Mouse (Mus musculus) liver, embryonic 14.5 days (tissue): ENCODE data around the gene Sdsl. TPM values are rescaled to one million over a fixed set of nuclear protein-coding genes. Genes with fewer than 3 reads are reported as not detected.

Experiments
- ATAC-seq: fragments of 200-750 bp; cut with Nextera tagmentation; 2 replicates; pipeline ENCODE4 v1.8.0; 2017; ENCODE audit warnings: moderate number of reproducible peaks, mild to moderate bottlenecking, moderate library complexity; ENCODE audit not compliant: insufficient read depth
- DNase-seq, 3 experiments: peaks; one replicate each; pipeline ENCODE4 v3.0.0-alpha.2; 2012 to 2013; ENCODE audit warnings: low read depth in 3 of 3, low spot score in 3 of 3
- H3K27ac ChIP-seq: fragments of 300-500 bp; sonication (generic); 2 replicates; pipeline ENCODE4 v1.5.1; 2014; ENCODE audit warnings: moderate library complexity, mild to moderate bottlenecking, control low read depth, inconsistent platforms
- H3K27me3 ChIP-seq: fragments of 300-500 bp; sonication (generic); 2 replicates; pipeline ENCODE4 v1.6.1; 2014; ENCODE audit warnings: mild to moderate bottlenecking, low read length, moderate library complexity; ENCODE audit not compliant: control insufficient read depth, insufficient read depth
- H3K36me3 ChIP-seq: fragments of 300-500 bp; sonication (generic); replicated peaks from 2 replicates; pipeline ENCODE4 v1.6.1; 2014; ENCODE audit warnings: low read depth; ENCODE audit not compliant: control insufficient read depth, insufficient read depth
- H3K4me1 ChIP-seq, 2 experiments: fragments of 200-500 bp in 1 of 2; fragments of 300-500 bp in 1 of 2; sonication (generic) in 1 of 2; replicated peaks; 2 replicates each; pipeline ENCODE4 v1.6.1; 2012 to 2014; ENCODE audit warnings: antibody characterized with exemption in 1 of 2, inconsistent platforms in 1 of 2, low read length in 1 of 2; ENCODE audit not compliant: control insufficient read depth in 2 of 2, insufficient read depth in 2 of 2
- H3K4me2 ChIP-seq: fragments of 300-500 bp; sonication (generic); 2 replicates; pipeline ENCODE4 v1.6.1; 2014; ENCODE audit warnings: low read depth, mild to moderate bottlenecking, control low read depth, moderate library complexity
- H3K4me3 ChIP-seq, 2 experiments: fragments of 200-500 bp in 1 of 2; fragments of 300-500 bp in 1 of 2; sonication (generic) in 1 of 2; 2 replicates each; pipeline ENCODE4 v1.5.1; 2012 to 2014; ENCODE audit warnings: low read depth in 2 of 2, low read length in 2 of 2, mild to moderate bottlenecking in 2 of 2, control low read depth in 1 of 2, inconsistent platforms in 1 of 2, moderate library complexity in 1 of 2; ENCODE audit not compliant: insufficient read depth in 1 of 2
- H3K9ac ChIP-seq: fragments of 300-500 bp; sonication (generic); replicated peaks from 2 replicates; pipeline ENCODE4 v1.6.1; 2014; ENCODE audit warnings: mild to moderate bottlenecking, control low read depth, moderate library complexity
- H3K9me3 ChIP-seq: fragments of 300-500 bp; sonication (generic); 2 replicates; pipeline ENCODE4 v1.6.1; 2016; ENCODE audit warnings: low read length, mixed read lengths; ENCODE audit not compliant: control insufficient read depth
- CTCF ChIP-seq: IDR thresholded peaks from 2 replicates; pipeline ENCODE4 v1.5.1; 2016; ENCODE audit warnings: antibody characterized with exemption, low read depth, control low read depth
- EP300 ChIP-seq: IDR thresholded peaks from 2 replicates; pipeline ENCODE4 v1.6.1; 2016; ENCODE audit warnings: antibody characterized with exemption, low read depth
- WGBS: fragments of 180-500 bp; shearing (Covaris S2); extraction: QIAGEN DNeasy Blood & Tissue Kit; methylation state at CpG from one replicate; pipeline ENCODE4 v1.1.7; 2014; ENCODE audit not compliant: insufficient replicate concordance; 5-methylcytosine and 5-hydroxymethylcytosine counted together
- polyA plus RNA-seq, 2 experiments: library from polyadenylated mRNA; depleted of rRNA in 1 of 2; stranded (reverse) in 1 of 2; unstranded in 1 of 2; fragments of >200 nt; fragmentation: Nextera tagmentation in 1 of 2; extraction: Ambion mirVana in 1 of 2; gene quantifications; 2 replicates each; pipeline versions ENCODE4 v1.2.1 to v1.2.3; 2012 to 2014

Sdsl gene
- polyA plus RNA-seq, 2 experiments, result 0.93 to 1.2 TPM

GRCm38 (mm10) chr5:120506490-120506889 is 33.9 kb upstream of the Sdsl start:
- Histone ChIP-seq H3K9ac (no peak overlapping the region), H3K4me2 (no peak overlapping the region), H3K4me1 (peaks cover 6 to 11% of the 10 kb centered on the region in 2 experiments), H3K9me3 (no peaks in the 10 kb centered on the region), H3K27me3 (no peaks in the 10 kb centered on the region), H3K4me3 (no peak overlapping the region), H3K27ac (no peak overlapping the region), H3K36me3 (no peaks in the 10 kb centered on the region)
- WGBS, result 67% methylated on average over 9 of the region's 9 CpGs
- DNase-seq (no peak), ATAC-seq (no peak)
- TF ChIP-seq EP300 (no peak), CTCF (no peak)

- no peak for DNase-seq
- no peak for ATAC-seq
- no peaks in the 10 kb centered on the region for H3K9me3 ChIP-seq
- peak overlapping the region; percentile 21 for H3K4me2 ChIP-seq
- H3K9ac ChIP-seq, result no peak overlapping the region
- H3K4me1 ChIP-seq, result peaks cover 1 to 9% of the 10 kb centered on the region in 2 experiments; a peak in 2 of 4 replicates
- H3K27me3 ChIP-seq, result no peaks in the 10 kb centered on the region
- no peak overlapping the region for H3K27ac ChIP-seq
- H3K4me3 ChIP-seq, result no peak overlapping the region
- WGBS, result 54% methylated on average over 9 of the region's 9 CpGs
- TF ChIP-seq CTCF (no peak), EP300 (no peak)
- H3K36me3 ChIP-seq, result no peaks in the 10 kb centered on the region
Observed at GRCm38 (mm10) chr5:120505781-120506180, 33.2 kb upstream of the Sdsl start.

GRCm38 (mm10) chr5:120505368-120505767 is 32.8 kb upstream of the Sdsl start:
- ATAC-seq (peak; percentile 27; the same call in 1 of the 2 replicates), DNase-seq (peak; percentile 42 to 50 (median 43))
- peak; percentile 99 for TF ChIP-seq CTCF
- no peak for TF ChIP-seq EP300
- no peak overlapping the region for H3K27ac ChIP-seq
- H3K4me2 ChIP-seq, result peak overlapping the region; percentile 21
- 18% methylated on average over 16 of the region's 16 CpGs for WGBS
- H3K36me3 ChIP-seq, result no peaks in the 10 kb centered on the region
- no peaks in the 10 kb centered on the region for H3K9me3 ChIP-seq
- peaks cover 0 to 9% of the 10 kb centered on the region in 2 experiments; a peak in 2 of 4 replicates for H3K4me1 ChIP-seq
- no peak overlapping the region for H3K9ac ChIP-seq
- H3K27me3 ChIP-seq, result no peaks in the 10 kb centered on the region
- H3K4me3 ChIP-seq, result peak overlapping the region in 1 of 2 experiments; percentile 45; a peak in 2 of 4 replicates

- Histone ChIP-seq H3K36me3 (no peaks in the 10 kb centered on the region), H3K9ac (peak within 1 kb of the TSS; percentile 76), H3K4me2 (peak within 1 kb of the TSS; percentile 84), H3K4me1 (peaks cover 0 to 9% of the 10 kb centered on the region in 2 experiments; a peak in 2 of 4 replicates), H3K27ac (no peak within 1 kb of the TSS), H3K4me3 (peak within 1 kb of the TSS; percentile 83 to 87), H3K27me3 (no peaks in the 10 kb centered on the region), H3K9me3 (no peaks in the 10 kb centered on the region)
- TF ChIP-seq CTCF, result no peak
- TF ChIP-seq EP300, result no peak
- WGBS, result under 1% methylated on average over 55 of the region's 55 CpGs
- DNase-seq, result peak; percentile 66 to 77 (median 73)
- peak; percentile 66 for ATAC-seq
Observed at GRCm38 (mm10) chr5:120503144-120503795, 30.7 kb upstream of the Sdsl start, which contains the start of gene Plbd2. TSS of gene Plbd2 (minus strand) at chr5:120503625.

- Histone ChIP-seq H3K36me3 (no peaks in the 10 kb centered on the region), H3K4me2 (peak overlapping the region; percentile 84), H3K4me3 (peak overlapping the region; percentile 83 to 87), H3K4me1 (peaks cover 0 to 9% of the 10 kb centered on the region in 2 experiments; a peak in 2 of 4 replicates), H3K9ac (peak overlapping the region; percentile 76), H3K27ac (no peak overlapping the region), H3K9me3 (no peaks in the 10 kb centered on the region), H3K27me3 (no peaks in the 10 kb centered on the region)
- ATAC-seq (0 out of 2 replicates have a peak, but pooled peaks have one; percentile 2), DNase-seq (no peak)
- WGBS, result 8% methylated on average over 12 of the region's 12 CpGs
- TF ChIP-seq CTCF (no peak), EP300 (no peak)
Observed at GRCm38 (mm10) chr5:120502675-120503143, 30.1 kb upstream of the Sdsl start.
